Mouse (Mus musculus) ES-E14 (cell line): Measurements from ENCODE around the gene Tbl1x. TPM values are rescaled to one million over a fixed set of nuclear protein-coding genes. Genes with fewer than 3 reads are reported as not detected.

Experiments
- DNase-seq: peaks from one replicate; pipeline ENCODE4 v3.0.0-alpha.2; 2013; ENCODE audit warnings: low read depth, low spot score
- H3K27ac ChIP-seq: 2 replicates; pipeline ENCODE4 v1.5.1; 2012; ENCODE audit warnings: low read depth, mild to moderate bottlenecking, low read length, moderate library complexity, mixed read lengths; ENCODE audit not compliant: poor library complexity, insufficient read depth, severe bottlenecking
- H3K36me3 ChIP-seq: 2 replicates; pipeline ENCODE4 v1.6.1; 2012; ENCODE audit warnings: mild to moderate bottlenecking, low read length, moderate library complexity, mixed read lengths; ENCODE audit not compliant: control insufficient read depth, poor library complexity, insufficient read depth, severe bottlenecking
- H3K4me1 ChIP-seq, 2 experiments: fragments of 150-350 bp in 1 of 2; sonication (generic) in 1 of 2; 2 replicates each; pipeline ENCODE4 v1.6.1; 2012; ENCODE audit warnings: low read length in 2 of 2, mild to moderate bottlenecking in 1 of 2, mixed read lengths in 1 of 2; ENCODE audit not compliant: control insufficient read depth in 2 of 2, insufficient read depth in 2 of 2, poor library complexity in 1 of 2
- H3K4me3 ChIP-seq, 2 experiments: fragments of 150-350 bp in 1 of 2; sonication (generic) in 1 of 2; 2 replicates each; pipeline ENCODE4 v1.5.1; 2012; ENCODE audit warnings: low read length in 2 of 2, low read depth in 1 of 2, mild to moderate bottlenecking in 1 of 2, mixed read lengths in 1 of 2; ENCODE audit not compliant: insufficient read depth in 1 of 2, poor library complexity in 1 of 2, severe bottlenecking in 1 of 2
- H3K9ac ChIP-seq: 2 replicates; pipeline ENCODE4 v1.6.1; 2012; ENCODE audit warnings: low read depth, mild to moderate bottlenecking, low read length, mixed read lengths; ENCODE audit not compliant: poor library complexity, insufficient read depth, severe bottlenecking
- H3K9me3 ChIP-seq: fragments of 150-350 bp; sonication (generic); 2 replicates; pipeline ENCODE4 v1.6.1; 2012; ENCODE audit warnings: low read depth, mild to moderate bottlenecking, low read length; ENCODE audit not compliant: control insufficient read depth, insufficient read depth
- CHD2 ChIP-seq: IDR thresholded peaks from 2 replicates; pipeline ENCODE4 v1.6.1; 2014; ENCODE audit warnings: mild to moderate bottlenecking, low read depth, low read length, inconsistent platforms
- HCFC1 ChIP-seq: IDR thresholded peaks from 2 replicates; pipeline ENCODE4 v1.6.1; 2012; ENCODE audit warnings: low read length, inconsistent platforms, borderline replicate concordance; ENCODE audit not compliant: insufficient read depth
- MAFK ChIP-seq: IDR thresholded peaks from 2 replicates; pipeline ENCODE4 v1.6.1; 2014; ENCODE audit warnings: mild to moderate bottlenecking, low read depth, low read length, inconsistent platforms; ENCODE audit not compliant: insufficient read depth
- ZC3H11A ChIP-seq: IDR thresholded peaks from 2 replicates; pipeline ENCODE4 v1.6.1; 2012; ENCODE audit warnings: low read depth, mild to moderate bottlenecking, inconsistent platforms, low read length, borderline replicate concordance
- ZNF384 ChIP-seq: IDR thresholded peaks from 2 replicates; pipeline ENCODE4 v1.6.1; 2012; ENCODE audit warnings: low read depth, low read length, inconsistent platforms
- in situ Hi-C, 2 experiments: fragments of 600-800 bp; cut with MboI; formaldehyde crosslinking; loops; one replicate each; pipeline ENCODE4 v1.15.1; 2025; ENCODE audit warnings: low sequenced_read_pairs in 2 of 2, inconsistent platforms in 1 of 2; ENCODE audit not compliant: unreplicated experiment in 2 of 2
- total RNA-seq: library from RNA; depleted of rRNA; stranded (reverse); fragments of 300-350 nt; gene quantifications from 2 replicates; pipeline ENCODE4 v1.2.3, GENCODE M21; 2012

Tbl1x gene
- total RNA-seq, 1 experiment = 35.5 TPM

- DNase-seq = no peak
- no peak overlapping the region for H3K9ac ChIP-seq
- H3K4me3 ChIP-seq = no peak overlapping the region
- H3K36me3 ChIP-seq = peaks cover 3% of the 10 kb centered on the region; the same call in 1 of the 2 replicates
- no peaks in the 10 kb centered on the region for H3K9me3 ChIP-seq
- peaks cover 0 to 2% of the 10 kb centered on the region in 2 experiments; a peak in 1 of 4 replicates for H3K4me1 ChIP-seq
- TF ChIP-seq ZNF384 = no peak
- no peak for TF ChIP-seq MAFK
- TF ChIP-seq HCFC1 = no peak
- TF ChIP-seq ZC3H11A = no peak
- no peak for TF ChIP-seq CHD2
- no peak overlapping the region for H3K27ac ChIP-seq
- in situ Hi-C loops = no loop called here
Observed at GRCm38 (mm10) chrX:77518929-77519328, 8.1 kb downstream of the Tbl1x start.

GRCm38 (mm10) chrX:77522842-77523375, 12.1 kb downstream of the Tbl1x start:
- in situ Hi-C loops = no loop called here
- Histone ChIP-seq H3K36me3 (peaks cover 3% of the 10 kb centered on the region; the same call in 1 of the 2 replicates), H3K27ac (no peak overlapping the region), H3K4me3 (no peak overlapping the region), H3K9me3 (no peaks in the 10 kb centered on the region), H3K4me1 (peaks cover 0 to 4% of the 10 kb centered on the region in 2 experiments; a peak in 2 of 4 replicates), H3K9ac (no peak overlapping the region)
- TF ChIP-seq ZC3H11A = no peak
- no peak for TF ChIP-seq CHD2
- TF ChIP-seq MAFK = no peak
- no peak for TF ChIP-seq ZNF384
- no peak for TF ChIP-seq HCFC1
- no peak for DNase-seq

- no peak overlapping the region for H3K4me3 ChIP-seq
- no peak for TF ChIP-seq ZNF384
- TF ChIP-seq ZC3H11A = no peak
- no peak for TF ChIP-seq CHD2
- TF ChIP-seq MAFK = peak; percentile 38; the same call in 1 of the 2 replicates
- TF ChIP-seq HCFC1 = no peak
- no peaks in the 10 kb centered on the region; the same call in 1 of the 2 replicates for H3K36me3 ChIP-seq
- no peaks in the 10 kb centered on the region for H3K9me3 ChIP-seq
- no peak overlapping the region for H3K27ac ChIP-seq
- H3K4me1 ChIP-seq = peaks cover 0 to 5% of the 10 kb centered on the region in 2 experiments; a peak in 2 of 4 replicates
- no peak overlapping the region for H3K9ac ChIP-seq
- in situ Hi-C loops = no loop called here
- DNase-seq = no peak
Observed at GRCm38 (mm10) chrX:77525179-77525578, 14.4 kb downstream of the Tbl1x start.

GRCm38 (mm10) chrX:77528401-77528800, 17.6 kb downstream of the Tbl1x start:
- H3K9ac ChIP-seq = no peak overlapping the region
- in situ Hi-C loops = no loop called here

More at GRCm38 (mm10) chrX:77528401-77528800, 17.6 kb downstream of the Tbl1x start:
- H3K4me3 ChIP-seq = no peak overlapping the region
- H3K4me1 ChIP-seq = peaks cover 0 to 5% of the 10 kb centered on the region in 2 experiments; a peak in 2 of 4 replicates
- no peaks in the 10 kb centered on the region; the same call in 1 of the 2 replicates for H3K36me3 ChIP-seq
- DNase-seq = no peak
- no peak overlapping the region for H3K27ac ChIP-seq
- TF ChIP-seq ZNF384 (no peak), HCFC1 (no peak), MAFK (no peak), CHD2 (no peak), ZC3H11A (no peak)
- H3K9me3 ChIP-seq = no peaks in the 10 kb centered on the region
